Mouse (Mus musculus) heart, embryonic 11.5 days (tissue): ENCODE results near the gene Txndc16. TPM values are rescaled to one million over a fixed set of nuclear protein-coding genes. Genes with fewer than 3 reads are reported as not detected.
A peak's percentile ranks its signal among the peaks of the same experiment; 100 is the strongest.

ENCODE experiments used
- ATAC-seq: fragments of 200-750 bp; cut with Nextera tagmentation; replicated peaks from 2 replicates; pipeline ENCODE4 v1.8.0; 2017; ENCODE audit warnings: moderate library complexity; ENCODE audit not compliant: insufficient number of reproducible peaks, low FRiP score, low TSS enrichment
- H3K27ac ChIP-seq: fragments of 300-500 bp; sonication (generic); 2 replicates; pipeline ENCODE4 v1.5.1; 2014; ENCODE audit warnings: mild to moderate bottlenecking, low read depth, low read length
- H3K27me3 ChIP-seq: fragments of 300-500 bp; sonication (generic); 2 replicates; pipeline ENCODE4 v1.6.1; 2014; ENCODE audit warnings: mild to moderate bottlenecking, low read length, mixed read lengths; ENCODE audit not compliant: control insufficient read depth, insufficient read depth
- H3K36me3 ChIP-seq: fragments of 300-500 bp; sonication (generic); 2 replicates; pipeline ENCODE4 v1.6.1; 2014; ENCODE audit warnings: mild to moderate bottlenecking, low read length, moderate library complexity, mixed read lengths; ENCODE audit not compliant: control insufficient read depth, insufficient read depth
- H3K4me1 ChIP-seq: fragments of 300-500 bp; sonication (generic); 2 replicates; pipeline ENCODE4 v1.6.1; 2014; ENCODE audit warnings: low read length; ENCODE audit not compliant: control insufficient read depth, insufficient read depth
- H3K4me2 ChIP-seq: fragments of 300-500 bp; sonication (generic); 2 replicates; pipeline ENCODE4 v1.6.1; 2014; ENCODE audit warnings: mild to moderate bottlenecking, moderate library complexity
- H3K4me3 ChIP-seq: fragments of 300-500 bp; sonication (generic); 2 replicates; pipeline ENCODE4 v1.5.1; 2014; ENCODE audit warnings: low read depth, low read length
- H3K9ac ChIP-seq: fragments of 300-500 bp; sonication (generic); 2 replicates; pipeline ENCODE4 v1.6.1; 2014; ENCODE audit warnings: mild to moderate bottlenecking, low read depth, low read length, moderate library complexity
- H3K9me3 ChIP-seq: fragments of 300-500 bp; sonication (generic); replicated peaks from 2 replicates; pipeline ENCODE4 v1.6.1; 2016; ENCODE audit warnings: low read length; ENCODE audit not compliant: control insufficient read depth
- WGBS: fragments of 180-500 bp; shearing (Covaris S2); extraction: QIAGEN DNeasy Blood & Tissue Kit; methylation state at CpG from one replicate; pipeline ENCODE4 v1.1.7; 2014; ENCODE audit not compliant: insufficient replicate concordance; 5-methylcytosine and 5-hydroxymethylcytosine counted together
- polyA plus RNA-seq: library from polyadenylated mRNA; unstranded; fragments of >200 nt; fragmentation: Nextera tagmentation; extraction: Ambion mirVana; gene quantifications from 2 replicates; pipeline ENCODE4 v1.2.1, GENCODE M21; 2014

The Txndc16 gene
- polyA plus RNA-seq = 12.5 and 13.2 TPM in 2 replicates

DNA sequence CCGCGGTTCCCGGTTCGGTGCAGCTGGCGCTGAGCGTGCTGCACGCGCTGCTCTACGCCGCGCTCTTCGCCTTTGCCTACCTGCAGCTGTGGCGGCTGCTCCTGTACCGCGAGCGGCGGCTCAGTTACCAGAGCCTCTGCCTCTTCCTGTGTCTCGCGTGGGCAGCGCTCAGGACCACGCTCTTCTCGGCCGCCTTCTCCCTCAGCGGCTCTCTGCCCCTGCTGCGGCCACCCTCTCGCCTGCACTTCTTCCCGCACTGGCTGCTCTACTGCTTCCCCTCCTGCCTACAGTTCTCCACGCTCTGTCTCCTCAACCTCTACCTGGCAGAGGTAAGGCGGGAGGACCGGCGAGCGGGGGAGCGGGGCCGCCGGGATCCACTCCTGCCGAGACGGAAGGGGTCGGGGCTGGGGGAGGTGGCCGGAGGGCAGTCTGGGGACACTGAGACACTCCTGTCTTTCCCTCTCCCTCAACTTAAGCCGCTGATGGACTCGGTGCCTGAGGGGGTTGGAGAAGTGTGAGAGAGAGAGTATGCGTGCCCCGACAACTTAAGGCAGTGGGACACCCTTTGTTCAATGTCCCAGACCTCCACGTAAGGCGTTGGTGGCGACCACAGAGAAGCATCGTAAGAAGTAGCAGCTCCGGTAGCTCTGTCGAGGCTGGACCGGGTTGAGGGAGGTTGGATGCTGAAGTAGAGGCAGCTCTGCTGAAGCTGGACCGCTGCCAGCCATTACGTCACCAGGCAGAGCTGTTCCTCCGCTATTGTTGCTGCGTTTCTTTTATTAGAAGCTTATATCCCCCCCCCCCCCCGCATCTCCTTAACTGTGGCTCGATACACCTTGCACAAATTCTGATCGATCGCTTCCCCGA, at the start of gene Txndc16:
TSS of gene Txndc16 (minus strand) at position 239 of the 867 bp plus-strand sequence.
- Histone ChIP-seq H3K9me3 (no peaks in the 10 kb centered on the region), H3K27ac (peak within 1 kb of the TSS; percentile 95), H3K4me3 (peak within 1 kb of the TSS; percentile 89), H3K9ac (peak within 1 kb of the TSS; percentile 81), H3K4me1 (no peaks in the 10 kb centered on the region), H3K36me3 (no peaks in the 10 kb centered on the region), H3K4me2 (peak within 1 kb of the TSS; percentile 97), H3K27me3 (no peaks in the 10 kb centered on the region)
- under 1% methylated on average over 53 of the region's 59 CpGs for WGBS
- ATAC-seq = peak; percentile 22

GRCm38 (mm10) chr14:45263831-45264592, 43.9 kb upstream of the Txndc16 start:
- no peak for ATAC-seq
- Histone ChIP-seq H3K4me1 (no peaks in the 10 kb centered on the region), H3K4me3 (no peak overlapping the region), H3K9ac (no peak overlapping the region), H3K4me2 (no peak overlapping the region), H3K36me3 (no peaks in the 10 kb centered on the region), H3K27ac (no peak overlapping the region), H3K27me3 (no peaks in the 10 kb centered on the region), H3K9me3 (no peaks in the 10 kb centered on the region)
- WGBS = 76% methylated on average over 3 of the region's 3 CpGs

DNA sequence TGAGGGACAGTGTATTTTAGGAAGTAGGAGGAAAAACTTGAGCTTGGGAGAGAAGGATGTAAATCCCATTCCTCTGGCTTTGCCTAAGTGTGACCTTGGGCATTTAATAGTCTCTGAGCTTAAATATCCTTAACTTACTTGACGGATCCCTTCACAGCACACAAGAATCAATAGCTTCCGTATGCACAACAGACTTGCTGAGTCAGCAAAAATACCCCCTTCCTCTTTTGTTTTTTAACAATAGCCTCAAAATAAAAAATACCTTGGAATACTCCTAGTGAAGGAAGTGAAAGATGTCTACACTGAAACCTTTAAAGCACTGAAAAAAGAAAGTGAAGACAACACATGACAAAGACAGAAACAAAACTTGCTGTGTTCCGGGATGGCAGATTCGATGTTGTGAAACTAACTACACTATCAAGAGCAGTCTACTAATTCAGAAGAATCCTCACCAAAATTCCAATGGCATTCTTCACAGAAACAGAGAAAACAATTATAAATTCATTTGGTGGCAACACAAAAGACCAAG, 31.5 kb upstream of the Txndc16 start:
- no peaks in the 10 kb centered on the region for H3K36me3 ChIP-seq
- H3K4me3 ChIP-seq = no peak overlapping the region
- no peak for ATAC-seq
- no peaks in the 10 kb centered on the region for H3K4me1 ChIP-seq
- no peaks in the 10 kb centered on the region for H3K9me3 ChIP-seq
- WGBS = 87% methylated on average over 4 of the region's 4 CpGs
- no peak overlapping the region for H3K4me2 ChIP-seq
- no peak overlapping the region for H3K27ac ChIP-seq
- no peak overlapping the region for H3K9ac ChIP-seq
- H3K27me3 ChIP-seq = no peaks in the 10 kb centered on the region

DNA sequence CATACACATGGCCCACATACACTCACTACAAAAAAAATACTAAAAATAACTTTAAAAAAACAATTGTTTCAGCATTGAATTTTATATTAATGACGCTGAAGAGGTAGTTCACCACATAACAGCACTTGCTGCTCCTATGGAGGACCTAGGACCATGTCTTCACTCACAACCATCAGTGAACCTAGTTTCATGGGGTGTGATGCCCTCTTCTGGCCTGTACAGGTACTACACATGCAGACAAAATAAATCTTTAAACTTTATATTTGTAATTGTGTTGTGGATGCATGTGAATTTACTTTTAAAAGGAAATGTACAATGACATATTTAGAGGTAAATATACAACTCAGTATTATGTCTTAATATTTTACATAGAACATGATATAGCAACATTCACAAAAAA, 21.5 kb upstream of the Txndc16 start:
- Histone ChIP-seq H3K36me3 (no peaks in the 10 kb centered on the region), H3K9ac (no peak overlapping the region), H3K27ac (no peak overlapping the region), H3K4me1 (no peaks in the 10 kb centered on the region), H3K27me3 (no peaks in the 10 kb centered on the region), H3K4me3 (no peak overlapping the region), H3K4me2 (no peak overlapping the region), H3K9me3 (no peaks in the 10 kb centered on the region)
- 47% methylated on average over 1 of the region's 1 CpGs for WGBS
- no peak for ATAC-seq

DNA sequence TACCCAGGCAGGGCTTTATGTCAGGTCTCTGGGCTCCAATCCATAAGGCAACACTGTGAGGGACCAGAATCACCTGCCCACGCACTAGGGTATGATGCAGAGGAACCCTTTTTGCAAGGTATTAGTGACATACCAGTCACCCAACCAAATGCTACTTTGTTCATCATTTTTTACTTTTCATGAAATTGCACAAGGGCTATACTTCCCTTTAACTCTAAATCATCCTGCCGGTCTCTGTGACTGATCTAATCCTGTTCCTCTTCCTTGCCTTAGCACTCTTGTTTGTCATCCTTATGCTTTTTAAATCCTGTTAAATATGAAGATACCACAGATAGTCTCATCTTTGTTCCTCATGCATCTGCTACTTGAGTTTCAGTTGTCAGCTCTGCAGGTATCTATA, 18.9 kb upstream of the Txndc16 start:
- H3K36me3 ChIP-seq = no peaks in the 10 kb centered on the region
- WGBS = 83% methylated on average over 2 of the region's 2 CpGs
- no peaks in the 10 kb centered on the region for H3K9me3 ChIP-seq
- no peak overlapping the region for H3K27ac ChIP-seq
- no peaks in the 10 kb centered on the region for H3K27me3 ChIP-seq
- no peak overlapping the region for H3K9ac ChIP-seq
- H3K4me2 ChIP-seq = no peak overlapping the region
- H3K4me3 ChIP-seq = no peak overlapping the region
- no peaks in the 10 kb centered on the region for H3K4me1 ChIP-seq
- ATAC-seq = no peak

- H3K9me3 ChIP-seq = no peaks in the 10 kb centered on the region
- 10% methylated on average over 11 of the region's 11 CpGs for WGBS
- H3K4me3 ChIP-seq = peak overlapping the region; percentile 89
- no peaks in the 10 kb centered on the region for H3K36me3 ChIP-seq
- peak overlapping the region; percentile 97 for H3K4me2 ChIP-seq
- 0 out of 2 replicates have a peak overlapping the region, but pooled peaks have one; percentile 95 for H3K27ac ChIP-seq
- no peaks in the 10 kb centered on the region for H3K27me3 ChIP-seq
- H3K9ac ChIP-seq = peak overlapping the region; percentile 81
- H3K4me1 ChIP-seq = no peaks in the 10 kb centered on the region
- no peak for ATAC-seq
Measured at GRCm38 (mm10) chr14:45220957-45221630, 966 bp upstream of the Txndc16 start.

GRCm38 (mm10) chr14:45219281-45220089, 643 bp downstream of the Txndc16 start, which contains the start of gene Gpr137c:
TSS of gene Gpr137c (plus strand) at chr14:45219717.
- Histone ChIP-seq H3K4me2 (peak within 1 kb of the TSS; percentile 97), H3K9me3 (no peaks in the 10 kb centered on the region), H3K4me1 (no peaks in the 10 kb centered on the region), H3K36me3 (no peaks in the 10 kb centered on the region), H3K4me3 (peak within 1 kb of the TSS; percentile 89), H3K9ac (peak within 1 kb of the TSS; percentile 81), H3K27me3 (no peaks in the 10 kb centered on the region), H3K27ac (peak within 1 kb of the TSS; percentile 95)
- peak; percentile 99 for ATAC-seq
- under 1% methylated on average over 52 of the region's 86 CpGs for WGBS
